Mouse (Mus musculus) midbrain, embryonic 16.5 days (tissue): ENCODE measurements around the gene Lmod1. TPM values are rescaled to one million over a fixed set of nuclear protein-coding genes. Genes with fewer than 3 reads are reported as not detected.

Experiments
- ATAC-seq: fragments of 200-750 bp; cut with Nextera tagmentation; 2 replicates; pipeline ENCODE4 v1.8.0; 2017; ENCODE audit warnings: moderate TSS enrichment
- H3K27ac ChIP-seq: fragments of 300-500 bp; sonication (generic); 2 replicates; pipeline ENCODE4 v1.5.1; 2014; ENCODE audit warnings: mild to moderate bottlenecking, low read length, mixed read lengths
- H3K27me3 ChIP-seq: fragments of 300-500 bp; sonication (generic); 2 replicates; pipeline ENCODE4 v1.6.1; 2014; ENCODE audit warnings: low read depth, low read length, mixed read lengths; ENCODE audit not compliant: control insufficient read depth, insufficient read depth
- H3K36me3 ChIP-seq: fragments of 300-500 bp; sonication (generic); 2 replicates; pipeline ENCODE4 v1.6.1; 2014; ENCODE audit warnings: mild to moderate bottlenecking, low read length, moderate library complexity, mixed read lengths; ENCODE audit not compliant: control insufficient read depth, insufficient read depth
- H3K4me1 ChIP-seq: fragments of 300-500 bp; sonication (generic); 2 replicates; pipeline ENCODE4 v1.6.1; 2014; ENCODE audit warnings: mild to moderate bottlenecking, low read length, mixed read lengths; ENCODE audit not compliant: control insufficient read depth, insufficient read depth
- H3K4me2 ChIP-seq: fragments of 300-500 bp; sonication (generic); 2 replicates; pipeline ENCODE4 v1.6.1; 2014; ENCODE audit warnings: mild to moderate bottlenecking, low read length, mixed read lengths
- H3K4me3 ChIP-seq: fragments of 300-500 bp; sonication (generic); 2 replicates; pipeline ENCODE4 v1.5.1; 2014; ENCODE audit warnings: low read depth, mild to moderate bottlenecking, low read length, moderate library complexity, mixed read lengths
- H3K9ac ChIP-seq: fragments of 300-500 bp; sonication (generic); 2 replicates; pipeline ENCODE4 v1.6.1; 2014; ENCODE audit warnings: low read depth, low read length, mixed read lengths
- H3K9me3 ChIP-seq: fragments of 300-500 bp; sonication (generic); replicated peaks from 2 replicates; pipeline ENCODE4 v1.6.1; 2014; ENCODE audit warnings: mild to moderate bottlenecking, low read length, mixed read lengths; ENCODE audit not compliant: control insufficient read depth, poor library complexity, severe bottlenecking
- WGBS: fragments of 180-500 bp; shearing (Covaris S2); extraction: QIAGEN DNeasy Blood & Tissue Kit; methylation state at CpG from one replicate; pipeline ENCODE4 v1.1.7; 2014; 5-methylcytosine and 5-hydroxymethylcytosine counted together
- polyA plus RNA-seq: library from polyadenylated mRNA; unstranded; fragments of >200 nt; fragmentation: Nextera tagmentation; extraction: Ambion mirVana; gene quantifications from 2 replicates; pipeline ENCODE4 v1.2.1, GENCODE M21; 2015

The Lmod1 gene
- polyA plus RNA-seq, 1 experiment from 2014 or later = 0.41 TPM

DNA sequence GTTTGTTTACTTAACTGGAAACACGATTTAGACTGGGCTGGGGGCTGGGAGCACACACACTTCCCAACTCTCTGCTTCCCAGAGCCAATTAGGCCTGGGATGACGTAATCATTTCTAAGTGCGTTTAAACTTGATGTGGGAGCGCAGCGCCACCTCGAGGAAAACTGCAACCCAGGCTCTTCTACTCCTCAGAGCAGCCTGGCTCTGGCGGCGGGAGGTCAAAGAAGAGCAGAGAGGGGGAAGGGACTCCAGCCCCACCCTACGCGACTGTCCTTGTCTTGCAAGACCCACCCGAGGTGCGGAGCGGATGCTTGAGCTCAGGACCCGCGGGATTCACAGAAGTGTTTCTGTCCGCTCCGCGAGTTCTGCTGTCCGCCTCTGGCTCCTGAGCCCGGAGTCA is 43.6 kb downstream of the Lmod1 start:
- no peaks in the 10 kb centered on the region for H3K27me3 ChIP-seq
- H3K4me3 ChIP-seq = peak overlapping the region; percentile 44
- 0 out of 2 replicates have a peak overlapping the region, but pooled peaks have one; percentile 24 for H3K27ac ChIP-seq
- no peaks in the 10 kb centered on the region for H3K9me3 ChIP-seq
- H3K9ac ChIP-seq = peak overlapping the region; percentile 67
- H3K4me1 ChIP-seq = peaks cover 25% of the 10 kb centered on the region
- H3K4me2 ChIP-seq = peak overlapping the region; percentile 92
- peak; percentile 82 for ATAC-seq
- WGBS = 0% methylated on average over 20 of the region's 20 CpGs
- no peaks in the 10 kb centered on the region; the same call in 1 of the 2 replicates for H3K36me3 ChIP-seq

DNA sequence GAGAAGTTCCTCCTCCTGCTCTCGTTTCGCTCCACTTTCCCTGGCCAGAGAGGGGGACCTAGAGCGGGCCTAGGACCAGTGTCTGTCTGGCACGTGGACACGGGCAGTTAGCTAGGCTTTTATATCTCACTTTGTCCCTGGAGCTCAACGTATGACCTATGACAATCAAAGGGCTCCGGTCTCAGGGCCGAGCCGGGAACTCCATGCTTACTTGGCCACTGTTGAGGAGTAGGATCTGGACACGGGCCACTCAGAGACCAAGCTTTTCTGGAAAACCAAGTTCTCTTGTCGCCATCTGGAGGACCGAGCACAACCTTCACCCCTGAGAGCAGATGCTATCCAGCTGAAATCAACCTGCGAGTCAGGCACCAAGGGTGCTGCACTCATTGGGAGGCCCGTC is 44.4 kb downstream of the Lmod1 start:
- no peaks in the 10 kb centered on the region for H3K9me3 ChIP-seq
- ATAC-seq = peak; percentile 44
- no peak overlapping the region for H3K27ac ChIP-seq
- H3K27me3 ChIP-seq = no peaks in the 10 kb centered on the region
- H3K4me3 ChIP-seq = peak overlapping the region; percentile 44
- peak overlapping the region; percentile 67 for H3K9ac ChIP-seq
- peak overlapping the region; percentile 92 for H3K4me2 ChIP-seq
- WGBS = 9% methylated on average over 14 of the region's 14 CpGs
- peaks cover 31% of the 10 kb centered on the region for H3K4me1 ChIP-seq
- H3K36me3 ChIP-seq = no peaks in the 10 kb centered on the region; the same call in 1 of the 2 replicates

DNA sequence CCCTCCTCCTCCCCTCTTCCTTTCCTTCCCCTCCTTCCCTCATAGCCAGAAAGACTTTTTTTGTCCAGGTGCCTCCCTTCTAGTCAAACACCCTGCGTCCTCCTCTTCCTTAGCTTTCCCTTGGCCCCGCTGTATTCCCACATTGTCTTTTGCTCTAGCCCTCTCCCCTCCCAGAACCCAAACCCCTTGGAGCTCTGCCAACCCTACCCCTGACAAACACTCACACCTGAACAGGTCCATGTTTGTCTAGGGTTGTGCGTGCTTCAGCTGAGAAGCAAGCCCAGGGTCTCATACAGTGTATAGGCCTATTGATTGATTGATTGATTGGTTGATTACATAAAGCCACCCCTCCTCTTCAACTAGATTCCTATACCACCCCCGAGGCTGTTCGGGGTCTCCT is 44.8 kb downstream of the Lmod1 start:
- no peaks in the 10 kb centered on the region for H3K9me3 ChIP-seq
- H3K27me3 ChIP-seq = no peaks in the 10 kb centered on the region
- peak overlapping the region; percentile 92; the same call in 1 of the 2 replicates for H3K4me2 ChIP-seq
- no peak overlapping the region for H3K9ac ChIP-seq
- no peak overlapping the region for H3K27ac ChIP-seq
- 90% methylated on average over 5 of the region's 5 CpGs for WGBS
- no peaks in the 10 kb centered on the region; the same call in 1 of the 2 replicates for H3K36me3 ChIP-seq
- no peak for ATAC-seq
- peaks cover 33% of the 10 kb centered on the region for H3K4me1 ChIP-seq
- no peak overlapping the region for H3K4me3 ChIP-seq

DNA sequence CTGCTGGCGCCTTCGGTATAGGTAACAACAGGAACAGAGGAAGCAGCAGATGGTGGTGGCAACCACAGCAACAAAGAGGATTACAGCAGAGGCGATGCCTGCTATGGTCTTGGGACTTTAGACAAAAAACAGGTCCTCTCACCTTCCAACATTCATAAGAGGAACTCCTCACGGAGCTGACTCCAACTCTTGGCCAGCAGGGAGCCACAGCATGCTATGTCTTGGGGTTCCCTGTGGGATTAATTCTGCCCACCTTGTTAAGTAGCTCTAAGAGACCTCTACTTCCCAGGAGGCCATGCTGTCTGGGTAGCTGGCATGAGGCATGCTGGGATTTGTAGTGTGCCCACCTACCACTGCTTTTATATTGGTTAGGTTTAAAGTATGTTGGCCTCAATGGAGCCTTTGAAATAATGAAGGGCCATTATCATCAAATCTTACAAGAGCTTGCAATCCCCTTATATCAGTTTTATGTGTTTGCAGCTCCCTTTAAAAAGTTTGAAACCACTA is 48.6 kb downstream of the Lmod1 start:
- ATAC-seq = no peak
- H3K4me2 ChIP-seq = peak overlapping the region; percentile 54
- H3K9me3 ChIP-seq = no peaks in the 10 kb centered on the region
- H3K4me3 ChIP-seq = peak overlapping the region; percentile 29
- no peaks in the 10 kb centered on the region for H3K27me3 ChIP-seq
- no peaks in the 10 kb centered on the region; the same call in 1 of the 2 replicates for H3K36me3 ChIP-seq
- H3K27ac ChIP-seq = no peak overlapping the region
- peak overlapping the region; percentile 10 for H3K9ac ChIP-seq
- WGBS = 53% methylated on average over 4 of the region's 4 CpGs
- peaks cover 38% of the 10 kb centered on the region for H3K4me1 ChIP-seq

DNA sequence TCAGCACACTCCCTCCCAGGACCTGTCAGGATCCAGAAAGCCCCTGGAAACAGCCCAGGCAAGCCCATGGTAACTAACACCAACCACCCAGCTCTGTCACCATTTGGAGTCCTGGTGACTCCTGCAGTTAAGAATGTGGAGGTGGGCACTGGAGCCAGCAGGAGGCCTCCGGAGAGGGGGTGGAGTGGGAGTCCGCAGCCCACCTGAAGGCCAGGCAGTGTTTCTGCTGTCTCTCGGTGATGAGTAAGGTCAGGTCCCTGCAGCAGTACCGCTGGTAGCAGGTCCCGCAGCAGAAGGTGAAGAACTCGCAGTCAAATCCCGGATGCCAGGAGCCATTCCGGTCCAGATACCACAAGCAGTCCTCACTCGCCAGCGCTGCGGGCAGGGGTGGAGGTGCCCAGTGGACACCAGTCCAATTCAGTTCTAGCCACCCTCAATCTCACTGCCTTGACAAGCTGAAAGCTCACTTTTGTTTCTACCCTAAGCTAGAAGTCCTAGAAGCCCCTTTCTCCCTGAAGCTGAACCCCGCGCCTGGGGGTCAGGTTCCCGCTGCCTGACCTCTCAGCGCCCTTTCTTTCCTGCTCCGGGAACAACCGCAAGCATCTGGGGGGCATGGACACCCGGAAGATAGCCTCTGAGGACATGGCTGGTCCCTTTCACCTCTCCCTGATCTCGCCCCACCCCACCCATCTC is 49.7 kb downstream of the Lmod1 start:
- Histone ChIP-seq H3K36me3 (no peaks in the 10 kb centered on the region; the same call in 1 of the 2 replicates), H3K4me3 (peak overlapping the region; percentile 86), H3K4me2 (peak overlapping the region; percentile 76), H3K9me3 (no peaks in the 10 kb centered on the region), H3K9ac (peak overlapping the region; percentile 97), H3K4me1 (peaks cover 33% of the 10 kb centered on the region), H3K27ac (peak overlapping the region; percentile 82), H3K27me3 (no peaks in the 10 kb centered on the region)
- ATAC-seq = peak; percentile 50
- 2% methylated on average over 19 of the region's 19 CpGs for WGBS

DNA sequence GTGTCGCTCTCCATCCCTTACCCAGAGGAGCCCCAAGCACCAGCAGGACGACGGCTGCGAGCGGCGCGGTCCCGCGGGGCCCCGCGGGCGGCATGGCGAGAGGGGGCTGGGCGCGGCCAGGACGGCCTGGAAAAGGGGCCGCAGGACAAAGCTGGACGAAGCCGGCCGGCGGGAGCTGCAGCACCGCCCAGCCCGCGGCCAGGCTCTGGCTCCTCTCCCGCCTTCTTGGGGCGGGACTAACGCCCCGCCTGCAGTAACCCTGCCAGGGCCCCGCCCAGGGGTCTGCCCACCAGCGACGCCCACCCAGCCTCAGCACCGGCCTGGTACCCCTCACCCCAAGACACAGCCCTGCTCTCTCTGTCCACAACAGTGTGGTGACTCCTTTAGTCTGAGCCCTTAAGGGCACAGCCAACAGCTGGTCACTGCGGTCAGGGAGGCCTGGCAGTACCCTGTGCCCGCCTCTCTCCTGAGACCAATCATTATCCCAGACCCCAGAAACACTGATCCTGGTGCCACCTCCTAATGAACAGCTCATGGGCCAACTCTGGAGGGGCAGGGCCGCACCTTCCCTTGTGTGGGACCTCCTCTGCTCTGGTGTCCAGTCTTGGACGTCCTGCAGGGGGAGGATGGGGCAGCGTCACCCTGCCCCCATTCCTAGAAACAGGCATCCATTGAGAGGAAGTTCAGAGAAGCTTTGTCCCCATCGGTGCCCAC is 50.4 kb downstream of the Lmod1 start, which contains the start of gene Shisa4:
TSS of gene Shisa4 (minus strand) at position 370 of the 714 bp plus-strand sequence.
- peak within 1 kb of the TSS; percentile 86 for H3K4me3 ChIP-seq
- peak within 1 kb of the TSS; percentile 76 for H3K4me2 ChIP-seq
- no peaks in the 10 kb centered on the region; the same call in 1 of the 2 replicates for H3K36me3 ChIP-seq
- no peaks in the 10 kb centered on the region for H3K27me3 ChIP-seq
- H3K4me1 ChIP-seq = peaks cover 32% of the 10 kb centered on the region
- peak within 1 kb of the TSS; percentile 97 for H3K9ac ChIP-seq
- peak within 1 kb of the TSS; percentile 82 for H3K27ac ChIP-seq
- no peaks in the 10 kb centered on the region for H3K9me3 ChIP-seq
- 2% methylated on average over 38 of the region's 38 CpGs for whole genome bisulfite sequencing
- peak; percentile 89 for ATAC-seq

DNA sequence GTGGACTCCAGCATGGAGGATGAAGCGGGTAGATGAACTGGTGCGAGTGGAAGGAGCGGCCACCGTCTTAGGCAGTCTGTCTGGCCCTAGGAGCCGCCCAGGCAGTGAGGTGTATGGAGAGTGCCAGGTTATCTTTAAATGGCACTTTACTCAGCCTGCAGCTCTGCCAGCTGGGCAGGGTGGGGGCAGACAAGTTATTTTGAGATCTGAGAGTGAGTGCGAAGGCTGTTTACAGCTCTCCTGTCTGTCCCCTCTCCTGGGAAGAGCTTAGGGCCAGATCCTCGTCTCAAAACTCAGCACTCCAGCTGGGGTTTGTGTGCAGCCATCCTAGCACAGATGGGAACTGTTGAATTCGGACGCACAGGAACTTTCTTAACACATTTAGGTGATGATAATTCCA is 54.0 kb downstream of the Lmod1 start:
- 62% methylated on average over 9 of the region's 9 CpGs for WGBS
- no peak overlapping the region for H3K4me3 ChIP-seq
- H3K4me1 ChIP-seq = peaks cover 10% of the 10 kb centered on the region
- H3K27me3 ChIP-seq = no peaks in the 10 kb centered on the region
- H3K4me2 ChIP-seq = no peak overlapping the region
- no peak overlapping the region for H3K27ac ChIP-seq
- H3K9ac ChIP-seq = no peak overlapping the region
- no peaks in the 10 kb centered on the region for H3K9me3 ChIP-seq
- 0 out of 2 replicates have a peak, but pooled peaks cover 3% of the 10 kb centered on the region for H3K36me3 ChIP-seq
- ATAC-seq = no peak

DNA sequence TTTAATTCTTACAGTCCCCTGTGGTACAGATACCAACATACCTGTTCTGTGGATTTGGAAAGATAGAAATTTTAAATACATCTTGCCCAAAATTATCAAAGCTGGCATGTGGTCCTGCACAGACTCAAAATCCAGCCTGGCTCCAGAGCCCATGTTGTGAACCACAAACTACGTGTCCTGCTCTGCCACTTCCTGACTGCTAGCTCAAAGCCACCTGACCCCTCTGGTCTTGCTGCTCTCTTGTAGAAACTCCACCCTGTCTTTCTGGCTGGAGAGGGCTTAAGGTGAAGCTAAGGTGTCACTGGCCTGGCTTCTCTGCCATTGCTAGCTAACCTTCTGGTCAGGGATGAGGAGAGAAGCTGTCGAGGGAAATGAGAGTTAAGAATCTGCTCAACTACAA is 54.4 kb downstream of the Lmod1 start:
- 61% methylated on average over 2 of the region's 2 CpGs for WGBS
- Histone ChIP-seq H3K4me2 (no peak overlapping the region), H3K27ac (no peak overlapping the region), H3K36me3 (peaks cover 4% of the 10 kb centered on the region; the same call in 1 of the 2 replicates), H3K4me1 (peaks cover 6% of the 10 kb centered on the region; the same call in 1 of the 2 replicates), H3K27me3 (no peaks in the 10 kb centered on the region), H3K4me3 (no peak overlapping the region), H3K9me3 (no peaks in the 10 kb centered on the region), H3K9ac (no peak overlapping the region)
- no peak for ATAC-seq
